Mouse (Mus musculus) liver, embryonic 14.5 days (tissue): ENCODE results near the gene Bcl2. TPM values are rescaled to one million over a fixed set of nuclear protein-coding genes. Genes with fewer than 3 reads are reported as not detected.
A peak's percentile ranks its signal among the peaks of the same experiment; 100 is the strongest.
"Not testable (repeated sequence)": the region's sequence is repeated elsewhere in the genome, so short reads cannot be mapped to it uniquely, and the experiment has no call there.

Source experiments
- ATAC-seq: fragments of 200-750 bp; cut with Nextera tagmentation; 2 replicates; pipeline ENCODE4 v1.8.0; 2017; ENCODE audit warnings: moderate number of reproducible peaks, mild to moderate bottlenecking, moderate library complexity; ENCODE audit not compliant: insufficient read depth
- DNase-seq, 3 experiments: peaks; one replicate each; pipeline ENCODE4 v3.0.0-alpha.2; 2012 to 2013; ENCODE audit warnings: low read depth in 3 of 3, low spot score in 3 of 3
- H3K27ac ChIP-seq: fragments of 300-500 bp; sonication (generic); 2 replicates; pipeline ENCODE4 v1.5.1; 2014; ENCODE audit warnings: moderate library complexity, mild to moderate bottlenecking, control low read depth, inconsistent platforms
- H3K27me3 ChIP-seq: fragments of 300-500 bp; sonication (generic); 2 replicates; pipeline ENCODE4 v1.6.1; 2014; ENCODE audit warnings: mild to moderate bottlenecking, low read length, moderate library complexity; ENCODE audit not compliant: control insufficient read depth, insufficient read depth
- H3K36me3 ChIP-seq: fragments of 300-500 bp; sonication (generic); replicated peaks from 2 replicates; pipeline ENCODE4 v1.6.1; 2014; ENCODE audit warnings: low read depth; ENCODE audit not compliant: control insufficient read depth, insufficient read depth
- H3K4me1 ChIP-seq, 2 experiments: fragments of 200-500 bp in 1 of 2; fragments of 300-500 bp in 1 of 2; sonication (generic) in 1 of 2; replicated peaks; 2 replicates each; pipeline ENCODE4 v1.6.1; 2012 to 2014; ENCODE audit warnings: antibody characterized with exemption in 1 of 2, inconsistent platforms in 1 of 2, low read length in 1 of 2; ENCODE audit not compliant: control insufficient read depth in 2 of 2, insufficient read depth in 2 of 2
- H3K4me2 ChIP-seq: fragments of 300-500 bp; sonication (generic); 2 replicates; pipeline ENCODE4 v1.6.1; 2014; ENCODE audit warnings: low read depth, mild to moderate bottlenecking, control low read depth, moderate library complexity
- H3K4me3 ChIP-seq, 2 experiments: fragments of 200-500 bp in 1 of 2; fragments of 300-500 bp in 1 of 2; sonication (generic) in 1 of 2; 2 replicates each; pipeline ENCODE4 v1.5.1; 2012 to 2014; ENCODE audit warnings: low read depth in 2 of 2, low read length in 2 of 2, mild to moderate bottlenecking in 2 of 2, control low read depth in 1 of 2, inconsistent platforms in 1 of 2, moderate library complexity in 1 of 2; ENCODE audit not compliant: insufficient read depth in 1 of 2
- H3K9ac ChIP-seq: fragments of 300-500 bp; sonication (generic); replicated peaks from 2 replicates; pipeline ENCODE4 v1.6.1; 2014; ENCODE audit warnings: mild to moderate bottlenecking, control low read depth, moderate library complexity
- H3K9me3 ChIP-seq: fragments of 300-500 bp; sonication (generic); 2 replicates; pipeline ENCODE4 v1.6.1; 2016; ENCODE audit warnings: low read length, mixed read lengths; ENCODE audit not compliant: control insufficient read depth
- CTCF ChIP-seq: IDR thresholded peaks from 2 replicates; pipeline ENCODE4 v1.5.1; 2016; ENCODE audit warnings: antibody characterized with exemption, low read depth, control low read depth
- EP300 ChIP-seq: IDR thresholded peaks from 2 replicates; pipeline ENCODE4 v1.6.1; 2016; ENCODE audit warnings: antibody characterized with exemption, low read depth
- WGBS: fragments of 180-500 bp; shearing (Covaris S2); extraction: QIAGEN DNeasy Blood & Tissue Kit; methylation state at CpG from one replicate; pipeline ENCODE4 v1.1.7; 2014; ENCODE audit not compliant: insufficient replicate concordance; 5-methylcytosine and 5-hydroxymethylcytosine counted together
- polyA plus RNA-seq, 2 experiments: library from polyadenylated mRNA; depleted of rRNA in 1 of 2; stranded (reverse) in 1 of 2; unstranded in 1 of 2; fragments of >200 nt; fragmentation: Nextera tagmentation in 1 of 2; extraction: Ambion mirVana in 1 of 2; gene quantifications; 2 replicates each; pipeline versions ENCODE4 v1.2.1 to v1.2.3; 2012 to 2014

Gene Bcl2
- polyA plus RNA-seq, 2 experiments: 0.38 to 0.43 TPM

GRCm38 (mm10) chr1:106542731-106543130 is 171.3 kb downstream of the Bcl2 start:
- Histone ChIP-seq H3K4me3 (no peak overlapping the region), H3K9ac (no peak overlapping the region), H3K36me3 (no peaks in the 10 kb centered on the region), H3K4me1 (no peaks in the 10 kb centered on the region), H3K27ac (no peak overlapping the region), H3K4me2 (no peak overlapping the region), H3K9me3 (no peaks in the 10 kb centered on the region), H3K27me3 (no peaks in the 10 kb centered on the region)
- no peak for ATAC-seq
- TF ChIP-seq CTCF (peak; percentile 52), EP300 (no peak)
- WGBS: 38% methylated on average over 5 of the region's 5 CpGs
- no peak for DNase-seq

GRCm38 (mm10) chr1:106541851-106542250 is 172.2 kb downstream of the Bcl2 start:
- H3K27ac ChIP-seq: no peak overlapping the region
- no peaks in the 10 kb centered on the region for H3K4me1 ChIP-seq
- no peak for DNase-seq
- 69% methylated on average over 8 of the region's 8 CpGs for WGBS
- H3K9ac ChIP-seq: no peak overlapping the region
- no peak overlapping the region for H3K4me2 ChIP-seq
- no peaks in the 10 kb centered on the region for H3K27me3 ChIP-seq
- TF ChIP-seq CTCF (no peak), EP300 (no peak)
- H3K9me3 ChIP-seq: no peaks in the 10 kb centered on the region
- no peaks in the 10 kb centered on the region for H3K36me3 ChIP-seq
- no peak overlapping the region for H3K4me3 ChIP-seq
- no peak for ATAC-seq

GRCm38 (mm10) chr1:106540130-106540529 is 173.9 kb downstream of the Bcl2 start:
- no peak overlapping the region for H3K4me3 ChIP-seq
- no peaks in the 10 kb centered on the region for H3K27me3 ChIP-seq
- H3K9me3 ChIP-seq: no peaks in the 10 kb centered on the region
- TF ChIP-seq EP300 (no peak), CTCF (no peak)
- DNase-seq (no peak), ATAC-seq (no peak)
- H3K4me1 ChIP-seq: no peaks in the 10 kb centered on the region
- no peak overlapping the region for H3K4me2 ChIP-seq
- H3K36me3 ChIP-seq: no peaks in the 10 kb centered on the region
- H3K27ac ChIP-seq: no peak overlapping the region
- WGBS: 29% methylated on average over 3 of the region's 3 CpGs
- H3K9ac ChIP-seq: no peak overlapping the region

- H3K27me3 ChIP-seq: no peaks in the 10 kb centered on the region
- no peak for ATAC-seq
- WGBS: 58% methylated on average over 1 of the region's 1 CpGs
Measured at GRCm38 (mm10) chr1:106539029-106539428, 175.0 kb downstream of the Bcl2 start.

GRCm38 (mm10) chr1:106534835-106535234 is 179.2 kb downstream of the Bcl2 start:
- not testable (repeated sequence) for H3K4me3 ChIP-seq, H3K4me1 ChIP-seq, DNase-seq, H3K9ac ChIP-seq, H3K36me3 ChIP-seq, ATAC-seq, H3K27ac ChIP-seq, H3K27me3 ChIP-seq, H3K4me2 ChIP-seq, H3K9me3 ChIP-seq
- WGBS: 51% methylated on average over 3 of the region's 3 CpGs

More at GRCm38 (mm10) chr1:106539029-106539428, 175.0 kb downstream of the Bcl2 start:
- TF ChIP-seq CTCF: no peak
- TF ChIP-seq EP300: no peak
- Histone ChIP-seq H3K9ac (no peak overlapping the region), H3K9me3 (no peaks in the 10 kb centered on the region), H3K27ac (no peak overlapping the region), H3K36me3 (no peaks in the 10 kb centered on the region), H3K4me3 (no peak overlapping the region), H3K4me1 (no peaks in the 10 kb centered on the region), H3K4me2 (no peak overlapping the region)
- DNase-seq: no peak

- DNase-seq: no peak
- no peaks in the 10 kb centered on the region for H3K9me3 ChIP-seq
- ATAC-seq: no peak
- 67% methylated on average over 9 of the region's 9 CpGs for WGBS
- no peaks in the 10 kb centered on the region for H3K4me1 ChIP-seq
- no peak overlapping the region for H3K9ac ChIP-seq
- H3K27me3 ChIP-seq: no peaks in the 10 kb centered on the region
- H3K4me3 ChIP-seq: no peak overlapping the region
- no peak overlapping the region for H3K27ac ChIP-seq
- no peaks in the 10 kb centered on the region for H3K36me3 ChIP-seq
- H3K4me2 ChIP-seq: no peak overlapping the region
- TF ChIP-seq EP300 (no peak), CTCF (no peak)
Measured at GRCm38 (mm10) chr1:106529570-106529969, 184.5 kb downstream of the Bcl2 start.
